Mouse (Mus musculus) lung, postnatal 10 days (tissue): Measurements from ENCODE around the gene Tubg2.
"Not testable (repeated sequence)": the region's sequence is repeated elsewhere in the genome, so short reads cannot be mapped to it uniquely, and the experiment has no call there.

Experiments
- DNase-seq: peaks from one replicate; pipeline ENCODE4 v3.0.0; 2021

Gene Tubg2

GRCm38 (mm10) chr11:101155728-101156371, at the start of gene Tubg2:
TSS of gene Tubg2 (plus strand) at chr11:101155907.
- peak; percentile 82 for DNase-seq

- no peak for DNase-seq
These were observed 46.4 kb upstream of the Tubg2 start for GRCm38 (mm10) chr11:101109351-101109750.

- DNase-seq: no peak
These were observed 45.0 kb upstream of the Tubg2 start for GRCm38 (mm10) chr11:101110708-101111107.

- no peak for DNase-seq
These were observed 44.5 kb upstream of the Tubg2 start for GRCm38 (mm10) chr11:101111178-101111577.

- DNase-seq: no peak
These were observed 43.5 kb upstream of the Tubg2 start for GRCm38 (mm10) chr11:101112186-101112585.

GRCm38 (mm10) chr11:101115564-101115963, 40.1 kb upstream of the Tubg2 start:
- DNase-seq: no peak

GRCm38 (mm10) chr11:101118105-101118504, 37.6 kb upstream of the Tubg2 start:
- no peak for DNase-seq

- no peak for DNase-seq
These were observed 36.5 kb upstream of the Tubg2 start for GRCm38 (mm10) chr11:101119131-101119760.

GRCm38 (mm10) chr11:101119761-101120544, 35.8 kb upstream of the Tubg2 start, which contains the start of the genes Retreg3 and Tubg1:
TSS of gene Retreg3 (minus strand) at chr11:101119893.
TSS of gene Tubg1 (plus strand) at chr11:101119938.
- peak; percentile 99 for DNase-seq

- no peak for DNase-seq
These were observed 35.0 kb upstream of the Tubg2 start for GRCm38 (mm10) chr11:101120545-101121188.

- DNase-seq: not testable (repeated sequence)
These were observed 31.2 kb upstream of the Tubg2 start for GRCm38 (mm10) chr11:101124494-101124893.

GRCm38 (mm10) chr11:101125008-101125407, 30.7 kb upstream of the Tubg2 start:
- not testable (repeated sequence) for DNase-seq

GRCm38 (mm10) chr11:101127075-101127474, 28.6 kb upstream of the Tubg2 start:
- no peak for DNase-seq

GRCm38 (mm10) chr11:101128996-101129577, 26.6 kb upstream of the Tubg2 start:
- DNase-seq: no peak

GRCm38 (mm10) chr11:101130056-101130756, 25.5 kb upstream of the Tubg2 start:
- DNase-seq: peak; percentile 48

- no peak for DNase-seq
These were observed 24.5 kb upstream of the Tubg2 start for GRCm38 (mm10) chr11:101131187-101131586.

- DNase-seq: peak; percentile 51
These were observed 24.0 kb upstream of the Tubg2 start for GRCm38 (mm10) chr11:101131701-101132100.

- no peak for DNase-seq
These were observed 22.7 kb upstream of the Tubg2 start for GRCm38 (mm10) chr11:101133037-101133436.

GRCm38 (mm10) chr11:101134217-101134865, 21.4 kb upstream of the Tubg2 start:
- DNase-seq: no peak

GRCm38 (mm10) chr11:101137000-101137399, 18.7 kb upstream of the Tubg2 start:
- no peak for DNase-seq

GRCm38 (mm10) chr11:101138536-101139181, 17.0 kb upstream of the Tubg2 start:
- DNase-seq: peak; percentile 69
